Mouse (Mus musculus) limb, embryonic 14.5 days (tissue): ENCODE measurements around the gene Tmem183a. TPM values are rescaled to one million over a fixed set of nuclear protein-coding genes. Genes with fewer than 3 reads are reported as not detected.

Source experiments
- ATAC-seq: fragments of 200-750 bp; cut with Nextera tagmentation; 2 replicates; pipeline ENCODE4 v1.8.0; 2017; ENCODE audit warnings: low read depth, moderate number of reproducible peaks, moderate TSS enrichment; ENCODE audit not compliant: low FRiP score
- DNase-seq: peaks from one replicate; pipeline ENCODE4 v3.0.0-alpha.2; 2015; ENCODE audit warnings: low spot score
- H3K27ac ChIP-seq: fragments of 300-500 bp; sonication (generic); replicated peaks from 2 replicates; pipeline ENCODE4 v1.5.1; 2014; ENCODE audit warnings: low read depth, mild to moderate bottlenecking, low read length, moderate library complexity, mixed read lengths
- H3K27me3 ChIP-seq: fragments of 300-500 bp; sonication (generic); 2 replicates; pipeline ENCODE4 v1.6.1; 2014; ENCODE audit warnings: low read length, mixed read lengths; ENCODE audit not compliant: control insufficient read depth, insufficient read depth
- H3K36me3 ChIP-seq: fragments of 300-500 bp; sonication (generic); 2 replicates; pipeline ENCODE4 v1.6.1; 2014; ENCODE audit warnings: mild to moderate bottlenecking, low read length, moderate library complexity, mixed read lengths; ENCODE audit not compliant: control insufficient read depth, insufficient read depth
- H3K4me1 ChIP-seq: fragments of 300-500 bp; sonication (generic); 2 replicates; pipeline ENCODE4 v1.6.1; 2014; ENCODE audit warnings: antibody characterized with exemption, low read length, mixed read lengths; ENCODE audit not compliant: control insufficient read depth, insufficient read depth
- H3K4me2 ChIP-seq: fragments of 300-500 bp; sonication (generic); replicated peaks from 2 replicates; pipeline ENCODE4 v1.6.1; 2014; ENCODE audit warnings: low read depth, mild to moderate bottlenecking, low read length, moderate library complexity; ENCODE audit not compliant: severe bottlenecking
- H3K4me3 ChIP-seq: fragments of 300-500 bp; sonication (generic); replicated peaks from 2 replicates; pipeline ENCODE4 v1.5.1; 2014; ENCODE audit warnings: low read length
- H3K9ac ChIP-seq: fragments of 300-500 bp; sonication (generic); 2 replicates; pipeline ENCODE4 v1.6.1; 2014; ENCODE audit warnings: mild to moderate bottlenecking, low read depth, low read length, moderate library complexity; ENCODE audit not compliant: severe bottlenecking
- H3K9me3 ChIP-seq: fragments of 300-500 bp; sonication (generic); 2 replicates; pipeline ENCODE4 v1.6.1; 2016; ENCODE audit warnings: low read length; ENCODE audit not compliant: control insufficient read depth
- POLR2A ChIP-seq: fragments of 200-500 bp; IDR thresholded peaks from 2 replicates; pipeline ENCODE4 v1.8.0; 2012; ENCODE audit warnings: inconsistent platforms, mild to moderate bottlenecking, moderate library complexity, borderline replicate concordance; ENCODE audit not compliant: insufficient read depth, insufficient read length; ENCODE audit errors: extremely low read depth
- WGBS: fragments of 180-500 bp; shearing (Covaris S2); extraction: QIAGEN DNeasy Blood & Tissue Kit; methylation state at CpG from one replicate; pipeline ENCODE4 v1.1.7; 2014; 5-methylcytosine and 5-hydroxymethylcytosine counted together
- polyA plus RNA-seq, 2 experiments: library from polyadenylated mRNA; depleted of rRNA in 1 of 2; stranded (reverse) in 1 of 2; unstranded in 1 of 2; fragments of >200 nt; fragmentation: Nextera tagmentation in 1 of 2; extraction: Ambion mirVana in 1 of 2; gene quantifications; 2 replicates each; pipeline versions ENCODE4 v1.2.1 to v1.2.3; 2012 to 2014

Tmem183a gene
- polyA plus RNA-seq, 2 experiments, result 77.8 to 83.0 TPM

- TF ChIP-seq POLR2A, result no peak
- peak overlapping the region; percentile 46 for H3K4me2 ChIP-seq
- whole genome bisulfite sequencing, result 4% methylated on average over 19 of the region's 19 CpGs
- no peaks in the 10 kb centered on the region; the same call in 1 of the 2 replicates for H3K4me1 ChIP-seq
- H3K27me3 ChIP-seq, result no peaks in the 10 kb centered on the region
- DNase-seq (peak; percentile 12), ATAC-seq (no peak)
- H3K9ac ChIP-seq, result peak overlapping the region; percentile 32
- 0 out of 2 replicates have a peak, but pooled peaks cover 3% of the 10 kb centered on the region for H3K9me3 ChIP-seq
- no peak overlapping the region for H3K27ac ChIP-seq
- no peaks in the 10 kb centered on the region for H3K36me3 ChIP-seq
- peak overlapping the region; percentile 26 for H3K4me3 ChIP-seq
Observed at GRCm38 (mm10) chr1:134381795-134382625, 20.2 kb upstream of the Tmem183a start.

- 66% methylated on average over 2 of the region's 2 CpGs for WGBS
- Histone ChIP-seq H3K4me2 (no peak overlapping the region), H3K9me3 (0 out of 2 replicates have a peak, but pooled peaks cover 3% of the 10 kb centered on the region), H3K27me3 (no peaks in the 10 kb centered on the region), H3K27ac (no peak overlapping the region), H3K4me3 (no peak overlapping the region), H3K36me3 (no peaks in the 10 kb centered on the region), H3K9ac (no peak overlapping the region), H3K4me1 (no peaks in the 10 kb centered on the region; the same call in 1 of the 2 replicates)
- TF ChIP-seq POLR2A, result no peak
- ATAC-seq (no peak), DNase-seq (peak; percentile 1)
Observed at GRCm38 (mm10) chr1:134381051-134381450, 19.3 kb upstream of the Tmem183a start.

GRCm38 (mm10) chr1:134374124-134374523, 12.3 kb upstream of the Tmem183a start:
- TF ChIP-seq POLR2A, result no peak
- Histone ChIP-seq H3K9me3 (no peaks in the 10 kb centered on the region; the same call in 1 of the 2 replicates), H3K4me3 (no peak overlapping the region), H3K4me1 (no peaks in the 10 kb centered on the region), H3K27me3 (no peaks in the 10 kb centered on the region), H3K4me2 (no peak overlapping the region), H3K9ac (no peak overlapping the region), H3K36me3 (no peaks in the 10 kb centered on the region), H3K27ac (no peak overlapping the region)
- DNase-seq, result no peak
- 54% methylated on average over 2 of the region's 2 CpGs for WGBS
- ATAC-seq, result no peak

GRCm38 (mm10) chr1:134368777-134369337, 7.1 kb upstream of the Tmem183a start:
- no peak overlapping the region for H3K4me2 ChIP-seq
- H3K4me3 ChIP-seq, result no peak overlapping the region
- no peaks in the 10 kb centered on the region for H3K27me3 ChIP-seq
- H3K27ac ChIP-seq, result no peak overlapping the region
- ATAC-seq (no peak), DNase-seq (peak; percentile 73)
- H3K4me1 ChIP-seq, result no peaks in the 10 kb centered on the region
- no peak for TF ChIP-seq POLR2A
- no peak overlapping the region for H3K9ac ChIP-seq
- H3K9me3 ChIP-seq, result no peaks in the 10 kb centered on the region; the same call in 1 of the 2 replicates
- 52% methylated on average over 9 of the region's 9 CpGs for WGBS
- H3K36me3 ChIP-seq, result no peaks in the 10 kb centered on the region

GRCm38 (mm10) chr1:134365491-134365890, 3.7 kb upstream of the Tmem183a start:
- Histone ChIP-seq H3K4me2 (no peak overlapping the region), H3K36me3 (peaks cover 3% of the 10 kb centered on the region; the same call in 1 of the 2 replicates), H3K9me3 (no peaks in the 10 kb centered on the region; the same call in 1 of the 2 replicates), H3K4me1 (peaks cover 4% of the 10 kb centered on the region; the same call in 1 of the 2 replicates), H3K27me3 (no peaks in the 10 kb centered on the region), H3K9ac (no peak overlapping the region), H3K4me3 (no peak overlapping the region), H3K27ac (no peak overlapping the region)
- no peak for DNase-seq
- WGBS, result 61% methylated on average over 5 of the region's 5 CpGs
- no peak for TF ChIP-seq POLR2A
- no peak for ATAC-seq
